Mouse (Mus musculus) neural tube, embryonic 11.5 days (tissue): ENCODE results near the gene Krtap13. TPM values are rescaled to one million over a fixed set of nuclear protein-coding genes. Genes with fewer than 3 reads are reported as not detected.
"Not testable (repeated sequence)": the region's sequence is repeated elsewhere in the genome, so short reads cannot be mapped to it uniquely, and the experiment has no call there.

Experiments
- ATAC-seq: fragments of 200-750 bp; cut with Nextera tagmentation; 2 replicates; pipeline ENCODE4 v1.8.0; 2017; ENCODE audit warnings: moderate number of reproducible peaks, mild to moderate bottlenecking, moderate TSS enrichment, moderate library complexity; ENCODE audit not compliant: insufficient read depth, low FRiP score, low TSS enrichment
- DNase-seq: peaks from one replicate; pipeline ENCODE4 v3.0.0-alpha.2; 2015; ENCODE audit warnings: low spot score
- H3K27ac ChIP-seq: fragments of 300-500 bp; sonication (generic); 2 replicates; pipeline ENCODE4 v1.5.1; 2014; ENCODE audit warnings: low read depth, mild to moderate bottlenecking, low read length
- H3K27me3 ChIP-seq: fragments of 300-500 bp; sonication (generic); 2 replicates; pipeline ENCODE4 v1.6.1; 2014; ENCODE audit warnings: mild to moderate bottlenecking, low read length, mixed read lengths; ENCODE audit not compliant: control insufficient read depth, insufficient read depth
- H3K36me3 ChIP-seq: fragments of 300-500 bp; sonication (generic); 2 replicates; pipeline ENCODE4 v1.6.1; 2014; ENCODE audit warnings: mild to moderate bottlenecking, low read length, moderate library complexity, mixed read lengths; ENCODE audit not compliant: control insufficient read depth, insufficient read depth
- H3K4me1 ChIP-seq: fragments of 300-500 bp; sonication (generic); 2 replicates; pipeline ENCODE4 v1.6.1; 2014; ENCODE audit warnings: low read length, mixed read lengths; ENCODE audit not compliant: control insufficient read depth, insufficient read depth
- H3K4me2 ChIP-seq: fragments of 300-500 bp; sonication (generic); 2 replicates; pipeline ENCODE4 v1.6.1; 2014; ENCODE audit warnings: low read depth, mild to moderate bottlenecking, moderate library complexity
- H3K4me3 ChIP-seq: fragments of 300-500 bp; sonication (generic); 2 replicates; pipeline ENCODE4 v1.5.1; 2014; ENCODE audit warnings: low read depth, low read length
- H3K9ac ChIP-seq: fragments of 300-500 bp; sonication (generic); 2 replicates; pipeline ENCODE4 v1.6.1; 2014; ENCODE audit warnings: mild to moderate bottlenecking, low read length
- H3K9me3 ChIP-seq: fragments of 300-500 bp; sonication (generic); 2 replicates; pipeline ENCODE4 v1.6.1; 2016; ENCODE audit warnings: low read length; ENCODE audit not compliant: control insufficient read depth
- WGBS: fragments of 180-500 bp; shearing (Covaris S2); extraction: QIAGEN DNeasy Blood & Tissue Kit; methylation state at CpG from one replicate; pipeline ENCODE4 v1.1.7; 2014; 5-methylcytosine and 5-hydroxymethylcytosine counted together
- polyA plus RNA-seq: library from polyadenylated mRNA; unstranded; fragments of >200 nt; fragmentation: Nextera tagmentation; extraction: Ambion mirVana; gene quantifications from 2 replicates; pipeline ENCODE4 v1.2.1, GENCODE M21; 2014

The Krtap13 gene
- not detected in 2 replicates for polyA plus RNA-seq

DNA sequence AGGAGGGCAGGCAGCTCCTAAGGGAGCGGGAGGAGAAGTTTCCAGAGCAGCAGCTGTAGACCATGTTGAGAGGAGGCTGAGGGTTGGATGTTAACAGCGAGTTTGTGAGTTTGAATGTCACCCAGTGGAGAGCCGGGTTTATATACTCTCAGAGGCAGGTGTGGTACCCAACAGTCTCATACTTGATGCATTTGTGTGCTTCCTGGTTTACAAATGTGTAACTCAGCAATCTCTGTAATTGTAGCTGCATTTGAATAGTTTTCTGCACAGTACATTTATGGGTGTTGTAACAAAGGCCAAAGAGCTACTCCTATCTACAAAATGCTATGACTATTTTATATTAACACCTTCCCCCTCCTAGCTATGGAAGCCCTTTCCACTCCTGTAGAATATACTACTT is at the start of gene Krtap13:
TSS of gene Krtap13 (minus strand) at position 101 of the 400 bp plus-strand sequence.
- H3K9ac ChIP-seq, ATAC-seq: not testable (repeated sequence)
- 76% methylated on average over 3 of the region's 3 CpGs for WGBS

DNA sequence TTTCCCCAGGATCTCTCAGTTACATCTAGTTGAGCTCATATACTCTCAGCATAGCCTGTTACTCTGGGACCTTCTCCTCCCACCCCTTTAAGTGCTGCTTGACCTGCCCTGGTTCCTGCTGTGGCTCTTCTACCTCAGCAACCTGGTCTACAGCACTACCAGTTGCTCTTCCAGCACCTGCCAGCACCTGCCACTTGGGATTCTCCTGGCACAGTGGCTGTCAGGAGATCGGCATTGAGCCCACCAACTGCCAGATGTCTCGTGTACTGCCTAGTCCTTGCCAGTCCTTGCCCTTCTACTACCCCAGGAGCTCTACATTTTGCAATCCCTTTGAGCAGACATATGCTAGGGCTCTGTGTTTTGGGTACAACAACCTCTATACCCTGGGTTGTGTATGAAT is 35.4 kb upstream of the Krtap13 start:
- no peaks in the 10 kb centered on the region for H3K9me3 ChIP-seq
- H3K4me3 ChIP-seq, result no peak overlapping the region
- H3K36me3 ChIP-seq, result no peaks in the 10 kb centered on the region
- ATAC-seq, result no peak
- H3K4me1 ChIP-seq, result no peaks in the 10 kb centered on the region
- 88% methylated on average over 2 of the region's 2 CpGs for WGBS
- H3K27ac ChIP-seq, result no peak overlapping the region
- H3K9ac ChIP-seq, result no peak overlapping the region
- no peaks in the 10 kb centered on the region for H3K27me3 ChIP-seq
- DNase-seq, result no peak
- H3K4me2 ChIP-seq, result no peak overlapping the region

More for the DNA sequence above, at the start of gene Krtap13:
- not testable (repeated sequence) for H3K27ac ChIP-seq, DNase-seq, H3K4me1 ChIP-seq, H3K36me3 ChIP-seq, H3K9me3 ChIP-seq, H3K4me2 ChIP-seq, H3K4me3 ChIP-seq, H3K27me3 ChIP-seq

DNA sequence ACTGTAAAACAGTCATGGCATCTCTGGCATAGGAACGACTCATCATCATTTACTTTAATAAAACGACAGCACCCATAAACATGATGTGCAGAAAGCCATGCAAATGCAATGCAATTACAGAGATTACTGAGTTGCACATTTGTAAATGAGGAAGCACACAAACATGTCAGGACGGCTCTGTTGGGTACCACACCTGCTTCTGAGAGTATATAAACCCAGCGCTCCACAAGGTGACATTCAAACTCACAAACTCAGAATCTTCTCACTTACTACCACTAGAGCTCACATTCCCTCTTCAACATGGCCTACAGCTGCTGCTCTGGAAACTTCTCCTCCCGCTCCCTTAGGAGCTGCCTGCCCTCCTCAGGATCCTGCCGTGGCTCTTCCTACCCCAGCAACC is 26.2 kb upstream of the Krtap13 start, which contains the start of gene Gm5965:
TSS of gene Gm5965 (plus strand) at position 301 of the 400 bp plus-strand sequence.
- no peak for ATAC-seq
- 89% methylated on average over 5 of the region's 6 CpGs for WGBS
- no peak within 1 kb of the TSS for H3K27ac ChIP-seq

DNA sequence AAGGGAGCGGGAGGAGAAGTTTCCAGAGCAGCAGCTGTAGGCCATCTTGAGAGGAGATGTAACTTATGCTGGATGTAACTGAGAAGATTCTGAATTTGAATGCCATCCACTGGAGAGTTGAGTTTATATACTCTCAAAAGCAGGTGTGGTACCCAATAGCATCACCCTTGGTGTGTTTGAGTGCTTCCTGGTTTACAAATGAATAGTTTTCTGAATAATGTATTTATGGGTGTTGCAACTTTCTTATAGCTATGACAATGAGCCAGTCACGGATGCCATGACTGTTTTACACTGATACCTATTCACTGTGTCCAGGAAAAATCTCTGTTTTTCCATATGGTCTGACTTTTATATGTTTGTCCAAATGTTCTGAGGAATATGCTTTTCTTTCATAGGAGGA is 22.7 kb upstream of the Krtap13 start, which contains the start of gene 2310057N15Rik:
TSS of gene 2310057N15Rik (minus strand) at position 101 of the 400 bp plus-strand sequence.
- 86% methylated on average over 2 of the region's 2 CpGs for WGBS

More for the DNA sequence above, 26.2 kb upstream of the Krtap13 start, which contains the start of gene Gm5965:
- Histone ChIP-seq H3K9ac (no peak within 1 kb of the TSS), H3K4me3 (no peak within 1 kb of the TSS), H3K36me3 (no peaks in the 10 kb centered on the region), H3K4me2 (no peak within 1 kb of the TSS), H3K27me3 (no peaks in the 10 kb centered on the region), H3K4me1 (no peaks in the 10 kb centered on the region), H3K9me3 (no peaks in the 10 kb centered on the region)
- no peak for DNase-seq

DNA sequence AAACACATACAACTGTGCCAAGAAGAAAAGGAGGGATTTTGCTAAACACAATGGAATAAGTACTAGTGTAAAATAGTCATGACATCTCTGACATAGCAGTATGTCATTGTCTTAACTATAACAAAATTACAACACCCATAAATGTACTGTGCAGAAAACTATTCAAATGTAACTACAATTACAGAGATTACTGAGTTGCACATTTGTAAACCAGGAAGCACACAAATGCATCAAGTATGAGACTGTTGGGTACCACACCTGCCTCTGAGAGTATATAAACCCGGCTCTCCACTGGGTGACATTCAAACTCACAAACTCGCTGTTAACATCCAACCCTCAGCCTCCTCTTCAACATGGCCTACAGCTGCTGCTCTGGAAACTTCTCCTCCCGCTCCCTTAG is 7.1 kb upstream of the Krtap13 start, which contains the start of gene 2310034C09Rik:
TSS of gene 2310034C09Rik (plus strand) at position 301 of the 400 bp plus-strand sequence.
- not testable (repeated sequence) for H3K9ac ChIP-seq, H3K4me3 ChIP-seq, DNase-seq, H3K4me1 ChIP-seq, H3K9me3 ChIP-seq, H3K27me3 ChIP-seq, ATAC-seq, H3K4me2 ChIP-seq, H3K27ac ChIP-seq, H3K36me3 ChIP-seq
- 82% methylated on average over 3 of the region's 3 CpGs for WGBS

More for the DNA sequence above, 22.7 kb upstream of the Krtap13 start, which contains the start of gene 2310057N15Rik:
- ATAC-seq, result no peak
- no peak within 1 kb of the TSS for H3K27ac ChIP-seq
- no peaks in the 10 kb centered on the region for H3K27me3 ChIP-seq
- H3K4me1 ChIP-seq, result no peaks in the 10 kb centered on the region
- no peak within 1 kb of the TSS for H3K9ac ChIP-seq
- H3K4me3 ChIP-seq, result no peak within 1 kb of the TSS
- no peaks in the 10 kb centered on the region for H3K9me3 ChIP-seq
- DNase-seq, result no peak
- H3K36me3 ChIP-seq, result no peaks in the 10 kb centered on the region
- no peak within 1 kb of the TSS for H3K4me2 ChIP-seq

DNA sequence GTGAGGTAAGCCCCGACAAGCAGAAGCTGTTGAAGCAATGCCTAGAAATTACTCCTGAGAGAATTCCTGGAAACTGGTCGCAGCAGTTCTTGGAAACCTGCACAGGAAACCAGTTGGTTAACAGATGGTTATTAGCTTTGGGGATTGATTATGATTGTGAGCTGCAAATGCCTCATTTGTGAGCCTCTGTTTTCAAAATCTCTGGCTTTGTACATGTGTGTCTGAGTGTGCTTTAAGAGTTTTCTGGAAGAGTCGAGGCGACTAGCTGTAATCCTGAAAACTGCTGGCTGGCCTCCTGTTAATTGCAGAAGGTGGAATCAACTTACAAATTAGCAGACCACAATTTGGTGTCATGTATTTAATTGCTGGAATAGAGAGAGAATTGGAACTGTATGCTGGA is 3.5 kb downstream of the Krtap13 start:
- no peaks in the 10 kb centered on the region for H3K27me3 ChIP-seq
- H3K4me2 ChIP-seq, result no peak overlapping the region
- H3K36me3 ChIP-seq, result no peaks in the 10 kb centered on the region
- H3K27ac ChIP-seq, result no peak overlapping the region
- no peak for ATAC-seq
- no peaks in the 10 kb centered on the region for H3K4me1 ChIP-seq
- WGBS, result 77% methylated on average over 4 of the region's 4 CpGs
- H3K9me3 ChIP-seq, result no peaks in the 10 kb centered on the region
- DNase-seq, result no peak
- H3K4me3 ChIP-seq, result no peak overlapping the region
- H3K9ac ChIP-seq, result no peak overlapping the region

DNA sequence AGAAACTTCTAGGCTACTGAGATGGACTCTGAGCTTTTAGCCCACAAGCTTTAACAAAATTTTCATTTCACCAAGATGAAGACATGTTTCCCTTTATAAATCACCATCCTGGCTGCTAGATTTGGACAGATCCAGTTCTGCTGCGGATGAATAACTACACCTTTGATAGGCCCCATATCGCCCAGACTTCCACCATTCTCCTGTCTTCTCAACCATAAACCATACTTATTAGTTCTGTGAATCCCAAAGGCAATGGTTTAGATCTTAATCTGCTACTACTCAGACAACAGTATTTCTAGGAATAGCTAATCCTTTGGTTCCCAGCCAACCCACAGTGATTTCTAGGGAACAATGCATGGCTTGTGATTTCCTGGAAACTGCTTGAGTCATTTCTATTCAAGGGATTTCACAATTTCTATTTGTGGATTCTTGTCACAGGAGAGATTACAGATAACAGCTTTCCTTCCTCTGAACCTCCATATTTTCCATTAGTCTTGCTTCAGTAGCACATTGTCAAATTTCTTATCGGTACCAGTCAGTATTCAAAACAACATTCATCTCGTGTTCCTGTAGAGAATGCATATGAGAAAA is 6.6 kb downstream of the Krtap13 start:
- Histone ChIP-seq H3K9ac (no peak overlapping the region), H3K27ac (no peak overlapping the region), H3K36me3 (no peaks in the 10 kb centered on the region), H3K4me1 (no peaks in the 10 kb centered on the region), H3K27me3 (no peaks in the 10 kb centered on the region), H3K9me3 (no peaks in the 10 kb centered on the region), H3K4me3 (no peak overlapping the region), H3K4me2 (no peak overlapping the region)
- no peak for ATAC-seq
- 92% methylated on average over 4 of the region's 4 CpGs for WGBS
- no peak for DNase-seq

DNA sequence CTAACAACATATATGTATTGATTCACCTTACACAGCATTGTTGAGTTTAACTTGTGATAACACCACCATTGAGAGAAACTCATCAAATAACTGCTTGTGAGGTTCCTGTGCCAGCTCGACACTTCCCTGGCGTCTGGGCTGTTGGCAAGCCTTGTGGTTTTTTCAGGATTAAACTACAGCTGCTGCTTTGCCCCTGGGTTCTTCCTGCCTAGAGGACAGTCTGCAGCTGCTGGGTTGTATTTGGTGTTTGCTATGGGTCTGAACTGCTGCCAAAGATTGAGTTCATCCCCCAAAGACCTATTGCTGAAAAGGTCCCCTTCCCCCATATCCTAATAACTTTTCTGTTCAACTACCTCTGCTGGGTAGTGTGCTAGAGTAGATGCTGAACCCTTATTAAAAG is 16.0 kb downstream of the Krtap13 start:
- ATAC-seq, result no peak
- Histone ChIP-seq H3K4me1 (no peaks in the 10 kb centered on the region), H3K36me3 (no peaks in the 10 kb centered on the region), H3K9me3 (no peaks in the 10 kb centered on the region), H3K27me3 (no peaks in the 10 kb centered on the region), H3K4me3 (no peak overlapping the region), H3K9ac (no peak overlapping the region), H3K4me2 (no peak overlapping the region), H3K27ac (no peak overlapping the region)
- WGBS, result 77% methylated on average over 2 of the region's 2 CpGs
- no peak for DNase-seq

DNA sequence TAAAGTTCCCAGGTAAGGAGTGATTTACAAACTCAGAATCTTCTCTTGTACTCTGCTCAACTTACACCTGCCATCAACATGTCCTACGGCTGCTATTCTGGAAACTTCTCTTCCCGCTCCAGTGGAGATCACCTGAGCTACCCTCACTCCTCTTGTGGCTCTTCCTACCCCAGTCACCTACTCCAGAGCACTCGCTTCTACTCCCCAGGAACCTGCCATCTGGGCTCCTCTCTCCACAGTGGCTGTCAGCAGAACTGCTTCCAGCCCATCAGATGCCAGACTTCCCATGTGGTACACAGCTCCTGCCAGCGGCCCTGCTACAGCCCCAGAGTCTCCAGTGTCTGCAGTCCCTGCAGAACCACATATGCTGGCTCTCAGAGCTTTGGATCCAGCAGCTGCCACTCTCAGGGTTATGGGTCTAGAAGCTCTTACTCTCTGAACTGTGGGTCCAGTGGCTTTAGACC is 22.6 kb downstream of the Krtap13 start, which contains the start of gene Krtap13-1:
TSS of gene Krtap13-1 (plus strand) at position 51 of the 464 bp plus-strand sequence.
- no peaks in the 10 kb centered on the region for H3K36me3 ChIP-seq
- WGBS, result 90% methylated on average over 4 of the region's 4 CpGs
- no peaks in the 10 kb centered on the region for H3K27me3 ChIP-seq
- no peaks in the 10 kb centered on the region for H3K9me3 ChIP-seq
- no peak for ATAC-seq
- no peak for DNase-seq
- H3K27ac ChIP-seq, result no peak within 1 kb of the TSS
- H3K9ac ChIP-seq, result no peak within 1 kb of the TSS
- H3K4me1 ChIP-seq, result no peaks in the 10 kb centered on the region
- no peak within 1 kb of the TSS for H3K4me2 ChIP-seq
- H3K4me3 ChIP-seq, result no peak within 1 kb of the TSS
